Mouse (Mus musculus) B cell, adult 62 days (primary cell): ENCODE results near the gene Lgi4. TPM values are rescaled to one million over a fixed set of nuclear protein-coding genes. Genes with fewer than 3 reads are reported as not detected.

ENCODE experiments used
- total RNA-seq: library from RNA; stranded (reverse); gene quantifications from 4 replicates; pipeline ENCODE4 v1.2.4, GENCODE M21; 2023

Gene Lgi4
- total RNA-seq = 0.17 TPM in 1 of 4 replicates, not detected in the others

DNA sequence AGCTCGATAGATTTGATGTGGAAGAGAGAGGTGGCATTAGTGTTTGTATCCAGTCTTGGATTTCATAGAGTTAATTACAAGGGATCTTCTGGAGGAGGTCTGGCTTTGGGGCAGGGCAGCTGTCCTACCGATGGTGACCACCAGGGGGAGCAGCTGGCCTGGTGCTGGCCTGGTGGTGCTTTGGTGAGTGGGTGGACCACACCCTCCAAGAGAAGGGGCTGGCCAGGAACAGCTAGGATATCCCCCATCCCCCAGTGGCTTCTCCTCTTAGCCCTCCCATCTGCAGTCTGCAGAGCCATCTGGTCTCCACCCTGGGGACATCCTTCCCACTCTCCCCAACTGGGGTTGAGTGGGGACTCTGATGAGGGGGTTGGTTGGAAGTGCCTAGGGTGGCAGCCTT, at the start of gene Lgi4:
Gene Lgi4, plus strand, starts transcription at position 235 of the 400 bp plus-strand sequence.

GRCm38 (mm10) chr7:31042431-31042910, 16.7 kb upstream of the Lgi4 start, which contains the start of gene Fxyd5:
Gene Fxyd5, minus strand, starts transcription at chr7:31042481.

DNA sequence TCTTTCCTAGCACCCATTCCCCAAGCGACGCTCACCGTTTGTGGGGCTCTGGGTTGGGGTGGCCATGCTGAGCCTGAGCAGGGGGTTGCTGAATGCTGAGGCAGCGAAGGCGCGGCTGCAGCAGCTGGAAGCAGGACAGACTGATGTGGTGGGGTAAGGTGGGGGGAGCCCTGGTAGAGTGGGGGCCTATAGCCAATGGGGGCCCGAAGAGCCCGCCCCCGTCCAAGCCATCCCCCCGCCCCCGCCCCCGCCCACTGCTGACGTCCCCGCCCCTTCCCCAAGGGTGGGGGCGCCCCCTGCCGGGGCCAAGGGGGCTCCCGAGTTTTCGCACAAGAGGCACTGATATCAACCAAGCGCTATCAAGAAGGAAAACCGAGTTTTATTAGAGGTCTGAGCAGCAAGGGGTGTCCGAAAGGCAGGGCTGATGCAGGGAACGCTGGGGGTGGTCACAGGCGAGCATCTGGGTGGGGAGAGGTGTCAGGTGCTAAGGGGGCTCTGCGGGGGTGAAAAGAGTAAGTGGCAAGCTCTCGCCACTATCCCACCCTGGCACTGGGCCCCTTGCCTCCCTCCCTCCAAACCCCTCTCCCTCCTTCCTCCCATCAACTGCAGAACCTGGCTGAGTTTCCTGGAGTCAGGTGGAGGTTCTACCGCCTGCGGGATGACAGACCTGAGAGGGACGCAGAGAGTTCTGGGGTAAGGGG, 7.7 kb upstream of the Lgi4 start, which contains the start of gene Fxyd7:
Gene Fxyd7, minus strand, starts transcription at position 147 of the 701 bp plus-strand sequence.

DNA sequence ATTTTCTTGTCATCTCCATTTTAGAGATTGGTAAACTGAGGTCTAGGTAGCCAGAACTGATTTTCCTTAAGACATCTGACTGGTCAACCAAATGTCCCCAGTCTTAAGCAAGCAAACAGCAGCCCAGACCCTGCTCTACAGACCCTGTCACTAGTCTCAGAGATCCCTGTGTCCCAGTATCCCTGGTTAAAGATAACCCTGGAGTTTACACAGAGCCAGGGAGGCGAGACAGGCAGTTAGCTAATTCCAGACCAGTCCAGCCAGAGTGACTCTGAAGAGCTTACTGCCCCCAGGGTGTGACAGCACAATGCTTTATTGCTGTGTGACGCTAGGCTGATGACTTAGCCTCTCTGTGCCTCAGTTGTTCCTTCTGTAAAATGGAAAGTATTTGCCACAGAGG, 2.1 kb upstream of the Lgi4 start, which contains the start of gene Fxyd1:
Gene Fxyd1, minus strand, starts transcription at position 129 of the 400 bp plus-strand sequence.

DNA sequence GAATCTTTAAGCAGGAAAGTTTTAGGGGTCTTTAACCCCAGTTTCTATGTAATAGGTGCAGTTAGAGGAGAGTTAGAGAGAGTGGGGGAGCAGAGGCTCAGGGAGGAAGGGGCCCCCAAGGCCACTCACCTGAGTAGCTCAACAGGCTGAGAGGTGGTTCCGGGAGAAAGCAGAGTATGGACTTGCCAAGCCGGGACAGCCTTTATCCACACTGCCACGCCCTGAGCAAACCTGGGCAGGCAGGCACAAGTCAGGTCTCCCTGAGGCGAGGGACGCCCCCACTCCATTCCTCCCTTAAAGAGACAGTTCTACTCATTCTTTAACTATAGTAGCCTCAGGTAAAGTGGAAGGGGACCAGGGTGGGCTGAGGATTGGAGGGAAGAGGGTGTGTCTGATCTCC, 17.4 kb downstream of the Lgi4 start, which contains the start of gene Fxyd3:
Gene Fxyd3, minus strand, starts transcription at position 213 of the 400 bp plus-strand sequence.

GRCm38 (mm10) chr7:31115182-31115581, 56.0 kb downstream of the Lgi4 start, which contains the start of gene Hpn:
Gene Hpn, minus strand, starts transcription at chr7:31115290.

Other genes with a start within 250 kb of the Lgi4 start
- gene Ffar2, start 235.6 kb upstream of the Lgi4 start, total RNA-seq = 13.9 to 20.5 TPM (median 17.6 TPM) in 4 replicates
- 1.0 to 2.0 TPM (median 1.4 TPM) in 4 replicates for gene Ffar3, start 203.2 kb upstream of the Lgi4 start, total RNA-seq
- 25.4 to 28.3 TPM (median 27.3 TPM) in 4 replicates for gene Ffar1, start 197.8 kb upstream of the Lgi4 start, total RNA-seq
- 1,001 to 1,218 TPM (median 1,131 TPM) in 4 replicates for gene Cd22, start 179.0 kb upstream of the Lgi4 start, total RNA-seq
- gene Mag, start 144.5 kb upstream of the Lgi4 start, total RNA-seq = not detected in 4 replicates
- gene Hamp2, start 134.7 kb upstream of the Lgi4 start, total RNA-seq = not detected in 4 replicates
- gene Hamp, start 115.3 kb upstream of the Lgi4 start, total RNA-seq = not detected in 4 replicates
- 135 to 161 TPM (median 150 TPM) in 4 replicates for gene Usf2, start 102.5 kb upstream of the Lgi4 start, total RNA-seq
- 0.61 to 1.8 TPM (median 1.3 TPM) in 4 replicates for gene Lsr, start 85.9 kb upstream of the Lgi4 start, total RNA-seq
- 0.48 TPM in 1 of 4 replicates, not detected in the others for gene Fam187b, start 85.6 kb upstream of the Lgi4 start, total RNA-seq
- 102 to 136 TPM (median 120 TPM) in 4 replicates for gene Fxyd5, start 16.9 kb upstream of the Lgi4 start, total RNA-seq
- not detected in 4 replicates for gene Fxyd7, start 7.9 kb upstream of the Lgi4 start, total RNA-seq
- not detected in 4 replicates for gene Fxyd1, start 2.1 kb upstream of the Lgi4 start, total RNA-seq
- gene Fxyd3, start 17.4 kb downstream of the Lgi4 start, total RNA-seq = not detected in 4 replicates
- 1.1 TPM in 1 of 4 replicates, not detected in the others for gene Hpn, start 55.9 kb downstream of the Lgi4 start, total RNA-seq
- gene Scn1b, start 67.7 kb downstream of the Lgi4 start, total RNA-seq = 0.40 to 1.1 TPM in 2 of 4 replicates, not detected in the others
- 217 to 247 TPM (median 231 TPM) in 4 replicates for gene Gramd1a, start 96.6 kb downstream of the Lgi4 start, total RNA-seq
- gene Scgb2b2, start 231.2 kb downstream of the Lgi4 start, total RNA-seq = not detected in 4 replicates
- not detected in 4 replicates for gene Scgb1b2, start 232.5 kb downstream of the Lgi4 start, total RNA-seq